Mouse (Mus musculus): Measurements from ENCODE around the gene Ranbp2.
"Not testable (repeated sequence)": the region's sequence is repeated elsewhere in the genome, so short reads cannot be mapped to it uniquely, and the experiment has no call there.

The Ranbp2 gene

DNA sequence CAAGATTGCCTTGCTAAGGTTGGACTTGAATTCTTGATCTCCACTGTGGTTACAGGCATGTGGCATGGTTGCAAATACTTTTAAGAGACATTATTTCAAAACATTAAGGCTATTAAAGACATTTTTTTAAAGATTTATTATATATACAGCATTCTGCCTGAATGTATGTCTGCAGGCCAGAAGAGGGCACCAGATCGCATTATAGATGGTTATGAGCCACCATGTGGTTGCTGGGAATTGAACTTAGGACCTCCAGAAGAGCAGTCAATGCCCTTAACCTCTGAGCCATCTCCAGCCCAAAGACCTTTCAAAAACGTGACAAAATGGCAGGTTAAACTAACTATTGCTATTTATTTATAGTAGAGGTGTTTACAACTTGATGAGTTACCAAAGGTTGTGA lies 48.9 kb downstream of the Ranbp2 start:
- ATAC-seq (ENCODE audit: insufficient number of reproducible peaks, low FRiP score, low TSS enrichment) = no peak

DNA sequence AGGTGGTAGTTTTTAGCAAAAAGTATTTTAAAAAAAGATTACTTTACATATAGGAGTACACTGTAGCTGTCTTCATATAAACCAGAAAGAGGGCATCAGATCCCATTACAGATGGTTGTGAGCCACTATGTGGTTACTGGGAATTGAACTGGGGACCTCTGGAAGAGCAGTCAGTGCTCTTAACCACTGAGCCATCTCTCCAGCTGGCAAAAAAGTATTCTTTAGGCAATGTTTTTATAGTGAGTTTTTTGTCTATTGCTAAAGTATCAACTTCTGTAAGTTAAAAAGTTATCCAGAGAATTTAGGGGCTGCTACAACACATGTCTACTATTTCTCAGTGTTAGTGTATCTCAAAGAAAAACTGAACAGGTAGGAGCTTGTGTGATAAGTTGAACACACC lies 50.0 kb downstream of the Ranbp2 start:
- no peak for ATAC-seq (ENCODE audit: insufficient number of reproducible peaks, low FRiP score, low TSS enrichment)

DNA sequence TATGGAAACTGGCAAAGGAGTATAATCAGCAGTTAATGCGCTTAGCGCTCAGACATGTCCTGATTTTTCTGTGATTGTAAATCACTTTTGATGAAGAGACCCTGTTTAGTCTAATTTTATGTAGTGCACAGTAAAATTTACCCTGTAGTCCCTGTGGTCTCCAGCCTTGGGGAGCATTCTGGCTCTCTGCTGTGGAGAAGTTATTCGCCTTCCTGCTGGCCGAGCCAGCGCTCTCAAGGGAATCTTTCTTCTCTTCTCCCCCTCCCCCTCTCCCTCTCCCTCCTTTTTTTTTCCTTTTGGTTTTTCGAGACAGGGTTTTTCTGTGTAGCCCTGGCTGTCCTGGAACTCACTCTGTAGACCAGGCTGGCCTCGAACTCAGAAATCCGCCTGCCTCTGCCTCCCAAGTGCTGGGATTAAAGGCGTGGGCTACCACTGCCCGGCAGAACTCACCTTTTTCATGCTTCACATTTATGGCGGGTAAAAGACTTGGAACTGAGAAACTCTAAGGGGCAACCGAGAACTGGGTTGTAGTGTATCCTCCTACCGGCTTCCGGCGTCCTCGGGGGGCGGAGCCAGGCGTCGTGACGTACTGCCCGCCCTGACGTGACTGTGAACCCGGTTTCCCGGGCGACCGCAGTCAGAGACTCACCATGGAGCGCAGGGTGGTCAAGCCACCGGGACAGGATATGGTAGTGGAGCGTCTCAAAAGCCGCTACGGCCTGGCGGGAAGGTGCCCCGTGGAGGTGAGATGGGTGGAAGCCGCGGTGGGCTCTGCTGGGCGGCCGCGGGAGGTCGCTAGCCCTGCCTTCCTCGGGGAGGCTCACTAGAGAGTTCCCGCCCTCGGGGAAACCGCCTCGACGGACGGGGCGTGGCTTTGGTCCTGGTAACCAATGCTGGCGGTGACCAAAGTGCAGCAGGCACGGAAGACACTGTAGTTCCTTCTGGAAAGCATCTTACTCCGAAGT lies 50.9 kb downstream of the Ranbp2 start, which contains the start of gene Ccdc138:
Gene Ccdc138, plus strand, starts transcription at position 629 of the 965 bp plus-strand sequence.
- ATAC-seq (ENCODE audit: insufficient number of reproducible peaks, low FRiP score, low TSS enrichment) = peak; percentile 97

DNA sequence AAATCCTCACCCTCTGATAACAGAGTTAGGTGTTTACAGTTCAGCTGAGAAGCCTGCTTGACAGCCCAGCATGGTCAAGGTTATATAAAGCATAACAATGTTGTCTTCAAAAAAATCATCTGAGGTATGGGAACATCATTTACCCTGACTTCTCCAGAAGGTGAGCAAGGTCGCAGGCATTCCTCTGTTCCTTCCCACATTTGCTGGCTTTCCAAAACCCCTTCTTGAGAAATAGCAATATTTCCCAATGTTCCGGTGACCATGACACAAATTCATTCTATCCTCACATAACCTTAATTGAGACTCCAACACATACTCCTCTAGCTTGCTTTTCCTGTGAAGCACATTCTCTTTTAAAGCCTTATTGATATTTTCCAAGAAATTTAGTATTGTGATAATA lies 51.8 kb downstream of the Ranbp2 start:
- no peak for ATAC-seq (ENCODE audit: insufficient number of reproducible peaks, low FRiP score, low TSS enrichment)

DNA sequence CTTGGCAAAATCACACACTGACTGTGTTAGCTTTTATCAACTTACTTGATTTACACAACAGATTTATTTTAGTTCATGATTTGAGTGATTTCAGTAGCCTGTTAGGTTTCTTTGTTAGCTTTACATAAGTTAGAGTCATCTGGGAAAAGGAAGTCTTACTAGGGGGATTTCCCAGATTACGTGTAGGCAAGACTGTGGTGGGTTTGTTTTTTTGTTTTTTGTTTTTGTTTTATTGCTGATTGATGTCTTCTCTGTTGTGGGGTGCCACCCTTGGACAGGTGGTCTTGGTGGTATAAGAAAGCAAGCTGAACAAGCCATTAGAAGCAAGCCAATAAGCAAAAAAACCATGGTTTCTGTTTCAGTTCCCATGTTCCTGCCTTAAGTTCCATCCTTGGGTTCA lies 82.6 kb downstream of the Ranbp2 start:
- no peak for ATAC-seq (ENCODE audit: insufficient number of reproducible peaks, low FRiP score, low TSS enrichment)

DNA sequence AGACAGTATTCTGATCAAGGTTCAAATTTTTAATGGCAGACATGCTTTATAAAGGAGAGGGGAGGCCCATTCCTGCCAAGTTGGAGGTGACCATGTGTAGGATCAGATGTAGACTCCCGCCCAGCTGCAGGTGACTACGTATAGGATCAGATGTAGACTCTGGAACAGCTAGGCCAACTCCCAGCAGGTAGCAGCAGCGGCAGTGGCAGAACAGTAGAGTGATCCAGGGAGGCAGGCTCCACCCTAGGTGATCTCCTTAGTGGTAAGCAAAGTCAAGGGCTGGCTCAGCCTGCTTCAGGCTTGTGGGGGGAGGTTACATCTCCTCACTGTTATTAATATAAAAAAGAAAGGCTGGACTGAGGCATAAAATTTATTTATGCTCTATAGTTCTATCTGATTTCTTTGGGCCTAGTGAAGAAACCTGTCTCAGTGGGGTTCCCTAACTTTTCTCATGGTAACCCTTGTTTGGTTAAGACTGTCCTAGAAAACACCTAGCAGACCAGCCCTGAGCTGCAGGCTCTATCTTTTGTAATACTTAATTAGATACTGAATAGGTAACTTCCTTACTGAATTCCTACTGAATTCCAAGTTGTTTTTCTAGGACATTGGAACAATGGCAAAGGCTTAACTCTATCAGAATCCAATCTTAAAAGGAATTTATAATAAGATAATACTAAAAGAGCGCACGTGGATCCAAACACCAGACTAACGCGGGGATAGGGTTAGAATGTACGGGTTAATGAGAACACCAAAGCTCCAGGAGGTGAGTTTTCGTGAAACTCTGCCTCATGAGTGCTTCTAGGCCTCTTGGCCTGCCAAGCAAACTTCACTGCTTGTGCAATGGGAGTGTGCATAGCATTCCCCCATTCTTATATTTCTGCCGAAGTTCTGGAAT lies 84.4 kb downstream of the Ranbp2 start:
- ATAC-seq (ENCODE audit: insufficient number of reproducible peaks, low FRiP score, low TSS enrichment) = no peak

DNA sequence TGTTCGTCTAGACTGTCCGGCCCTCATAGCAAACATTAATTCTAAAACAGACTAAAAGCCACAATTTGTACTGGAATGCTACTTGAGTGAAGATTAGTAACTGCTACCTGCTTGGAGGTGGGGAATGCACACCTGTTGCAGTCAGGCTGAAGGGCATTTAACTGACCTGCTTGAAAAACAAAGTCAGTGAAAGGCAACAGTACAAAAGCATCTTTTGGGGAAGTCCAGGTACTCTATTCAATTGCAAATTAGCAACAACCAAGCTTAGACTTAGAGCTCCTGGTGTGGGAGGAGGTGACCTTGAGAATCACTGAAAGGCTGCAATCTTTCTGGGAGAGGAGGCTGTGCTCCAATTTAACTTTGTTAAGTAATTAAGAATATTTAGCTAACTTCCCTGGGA lies 85.5 kb downstream of the Ranbp2 start:
- no peak for ATAC-seq (ENCODE audit: insufficient number of reproducible peaks, low FRiP score, low TSS enrichment)

DNA sequence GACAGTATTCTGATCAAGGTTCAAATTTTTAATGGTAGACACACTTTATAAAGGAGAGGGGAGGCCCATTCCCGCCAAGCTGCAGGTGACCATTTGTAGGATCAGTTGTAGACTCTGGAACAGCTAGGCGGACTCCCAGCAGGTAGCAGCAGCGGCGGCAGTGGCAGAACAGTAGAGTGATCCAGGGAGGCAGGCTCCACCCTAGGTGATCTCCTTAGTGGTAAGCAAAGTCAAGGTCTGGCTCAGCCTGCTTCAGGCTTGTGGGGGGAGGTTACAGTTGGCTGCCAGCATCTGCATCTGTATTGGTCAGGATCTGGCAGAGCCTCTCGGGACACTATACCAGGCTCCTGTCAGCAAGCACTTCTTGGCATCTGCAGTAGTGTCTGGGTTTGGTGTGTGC lies 89.6 kb downstream of the Ranbp2 start:
- ATAC-seq (ENCODE audit: insufficient number of reproducible peaks, low FRiP score, low TSS enrichment) = not testable (repeated sequence)

DNA sequence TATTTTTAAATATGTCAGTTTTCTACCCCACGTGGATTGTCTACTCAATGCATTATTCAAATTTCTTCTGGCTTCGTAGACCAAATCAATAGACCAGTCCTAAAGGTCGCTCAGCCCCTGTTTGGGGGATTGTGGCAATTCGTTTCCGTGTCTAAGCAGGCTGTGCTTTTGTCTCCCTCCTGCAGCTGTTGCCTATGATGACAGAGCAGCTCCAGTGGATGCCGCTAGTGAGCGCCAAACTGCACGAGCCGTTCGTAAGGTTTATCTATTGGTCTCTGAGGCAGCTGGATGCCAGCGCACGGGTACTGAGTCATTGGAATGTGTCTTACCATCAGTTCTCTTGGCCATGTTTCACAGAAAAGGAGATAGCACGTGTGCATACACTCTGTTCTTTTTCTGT lies 93.9 kb downstream of the Ranbp2 start:
- ATAC-seq (ENCODE audit: insufficient number of reproducible peaks, low FRiP score, low TSS enrichment) = no peak
